ENCODE assay signal across 8 mouse cellular contexts in genomic region chr8:83331899-83332697, GRCm38 (mm10). TPM values are rescaled to one million over a fixed set of nuclear protein-coding genes. Genes with fewer than 3 reads are reported as not detected.
DNase-seq lines count a peak whose midpoint lies in the region; ATAC-seq and TF ChIP-seq lines count a peak whose summit lies in the region.

TSS of gene Elmod2 (minus strand) at chr8:83332486.

- peak within 1 kb of the TSS; percentile 43 for H3K9ac ChIP-seq in ES-Bruce4 (ENCODE audit: low read depth, poor library complexity, severe bottlenecking)
- H3K9ac ChIP-seq in forebrain, embryonic 13.5 days: peak within 1 kb of the TSS; percentile 81
- H3K9ac ChIP-seq in liver, postnatal 0 days (replicated peaks): peak within 1 kb of the TSS; percentile 86
- H3K9ac ChIP-seq in neural tube, embryonic 14.5 days (replicated peaks; ENCODE audit: low read depth, low read length): peak within 1 kb of the TSS; percentile 65

- peak; percentile 98 for DNase-seq in heart, postnatal 10 days
- peak; percentile 94 for DNase-seq in large intestine, adult 2 months (ENCODE audit: low read depth, low spot score)
- DNase-seq in liver, postnatal 0 days: peak; percentile 98
- DNase-seq in testis, postnatal 10 days (ENCODE audit: low spot score): peak; percentile 99

- no peak for TF ChIP-seq CTCF in ES-Bruce4 (IDR thresholded peaks at IDR 0.05; ENCODE audit: low read depth, low read length)
- no peak for TF ChIP-seq CTCF in liver, postnatal 0 days (IDR thresholded peaks at IDR 0.05; ENCODE audit: low read depth)

- H3K4me3 ChIP-seq in ES-Bruce4 (ENCODE audit: low read depth, low read length): peak within 1 kb of the TSS; percentile 80
- H3K4me3 ChIP-seq in forebrain, embryonic 13.5 days: peak within 1 kb of the TSS; percentile 82
- H3K4me3 ChIP-seq in liver, postnatal 0 days (ENCODE audit: low read depth, low read length): peak within 1 kb of the TSS; percentile 97
- peak within 1 kb of the TSS; percentile 95 for H3K4me3 ChIP-seq in neural tube, embryonic 14.5 days (ENCODE audit: low read depth, low read length)

- no peaks in the 10 kb centered on the region for H3K4me1 ChIP-seq in ES-Bruce4 (ENCODE audit: control insufficient read depth, insufficient read depth, low read length)
- H3K4me1 ChIP-seq in forebrain, embryonic 13.5 days: peaks cover 15% of the 10 kb centered on the region
- peaks cover 6% of the 10 kb centered on the region; the same call in 1 of the 2 replicates for H3K4me1 ChIP-seq in liver, postnatal 0 days (ENCODE audit: insufficient read depth)
- H3K4me1 ChIP-seq in neural tube, embryonic 14.5 days (ENCODE audit: control insufficient read depth, insufficient read depth, low read length): peaks cover 3% of the 10 kb centered on the region; the same call in 1 of the 2 replicates

- no peaks in the 10 kb centered on the region for H3K9me3 ChIP-seq in ES-Bruce4 (replicated peaks; ENCODE audit: control insufficient read depth, insufficient read depth, low read length, poor library complexity, severe bottlenecking)
- no peaks in the 10 kb centered on the region for H3K9me3 ChIP-seq in forebrain, embryonic 13.5 days (replicated peaks)
- H3K9me3 ChIP-seq in liver, postnatal 0 days (ENCODE audit: low read length): no peaks in the 10 kb centered on the region
- H3K9me3 ChIP-seq in neural tube, embryonic 14.5 days (ENCODE audit: control insufficient read depth, low read length): no peaks in the 10 kb centered on the region

- H3K27me3 ChIP-seq in ES-Bruce4 (ENCODE audit: control insufficient read depth, insufficient read depth, low read length, poor library complexity, severe bottlenecking): no peaks in the 10 kb centered on the region; the same call in none of the 2 replicates
- no peaks in the 10 kb centered on the region for H3K27me3 ChIP-seq in forebrain, embryonic 13.5 days
- no peaks in the 10 kb centered on the region for H3K27me3 ChIP-seq in liver, postnatal 0 days (ENCODE audit: insufficient read depth, low read length)
- no peaks in the 10 kb centered on the region for H3K27me3 ChIP-seq in neural tube, embryonic 14.5 days (ENCODE audit: control insufficient read depth, insufficient read depth, low read length)

- no peak within 1 kb of the TSS for H3K27ac ChIP-seq in ES-Bruce4 (ENCODE audit: insufficient read depth, low read length)
- peak within 1 kb of the TSS; percentile 81 for H3K27ac ChIP-seq in forebrain, embryonic 13.5 days
- peak within 1 kb of the TSS; percentile 80 for H3K27ac ChIP-seq in liver, postnatal 0 days (ENCODE audit: low read depth)
- peak within 1 kb of the TSS; percentile 80 for H3K27ac ChIP-seq in neural tube, embryonic 14.5 days (ENCODE audit: low read depth, low read length)

- H3K36me3 ChIP-seq in ES-Bruce4 (ENCODE audit: control insufficient read depth, insufficient read depth, low read length, poor library complexity, severe bottlenecking): no peaks in the 10 kb centered on the region
- H3K36me3 ChIP-seq in forebrain, embryonic 13.5 days (ENCODE audit: poor library complexity, severe bottlenecking): peaks cover 16% of the 10 kb centered on the region
- H3K36me3 ChIP-seq in liver, postnatal 0 days (replicated peaks; ENCODE audit: insufficient read depth, low read length): peaks cover 9% of the 10 kb centered on the region
- 0 out of 2 replicates have a peak, but pooled peaks cover 8% of the 10 kb centered on the region for H3K36me3 ChIP-seq in neural tube, embryonic 14.5 days (ENCODE audit: control insufficient read depth, insufficient read depth, low read length)

- peak within 1 kb of the TSS; percentile 82 for H3K4me2 ChIP-seq in forebrain, embryonic 13.5 days
- H3K4me2 ChIP-seq in liver, postnatal 0 days (ENCODE audit: low read depth, low read length): peak within 1 kb of the TSS; percentile 96
- H3K4me2 ChIP-seq in neural tube, embryonic 14.5 days (ENCODE audit: low read depth, low read length): peak within 1 kb of the TSS; percentile 87

- ATAC-seq in cerebellum, adult (ENCODE audit: insufficient number of reproducible peaks, low FRiP score, low TSS enrichment): peak; percentile 99
- ATAC-seq in forebrain, embryonic 13.5 days: peak; percentile 98
- ATAC-seq in liver, postnatal 0 days: peak; percentile 99
- ATAC-seq in neural tube, embryonic 14.5 days (ENCODE audit: low read depth): peak; percentile 99

- TF ChIP-seq POLR2A in ES-Bruce4 (IDR thresholded peaks at IDR 0.05; ENCODE audit: insufficient read depth, low read length): peak; percentile 34

- no peak for TF ChIP-seq EP300 in ES-Bruce4 (IDR thresholded peaks at IDR 0.05; ENCODE audit: insufficient read depth, low read depth, low read length)
- no peak for TF ChIP-seq EP300 in liver, postnatal 0 days (IDR thresholded peaks at IDR 0.05; ENCODE audit: low read depth)

- intact Hi-C loops in heart, postnatal 10 days (cut with DNase I): loop anchor here (1.0 to 5.0 kb wide), 2 partner anchors 110 to 167 kb away; partner anchors contain the start of gene Tbc1d9

- under 1% methylated on average over 82 of the region's 85 CpGs for WGBS in forebrain, embryonic 13.5 days
- WGBS in large intestine, adult 2 months: under 1% methylated on average over 85 of the region's 85 CpGs
- 2% methylated on average over 74 of the region's 85 CpGs for WGBS in liver, postnatal 0 days (ENCODE audit: insufficient replicate concordance)
- WGBS in neural tube, embryonic 14.5 days: under 1% methylated on average over 84 of the region's 85 CpGs

RNA-seq across cellular contexts. Expression of gene Elmod2, which starts in this region (rescaled TPM):
- polyA plus RNA-seq in ES-Bruce4 (2011; ENCODE audit: insufficient read depth, insufficient read length, low read depth, missing spikeins): 21.7 and 23.3 TPM in 2 replicates
- polyA plus RNA-seq in forebrain, embryonic 13.5 days (2015; fragmentation: Nextera tagmentation; extraction: Ambion mirVana): 27.9 and 28.3 TPM in 2 replicates
- total RNA-seq in heart, postnatal 10 days (2021): 1 to 10 TPM; 9.5 to 9.7 TPM
- polyA plus RNA-seq in large intestine, adult 2 months (2012; rRNA removed): 2.3 and 3.7 TPM in 2 replicates
- polyA plus RNA-seq in liver, postnatal 0 days (2015; fragmentation: Nextera tagmentation; extraction: Ambion mirVana): 3.4 and 4.0 TPM in 2 replicates
- polyA plus RNA-seq in neural tube, embryonic 14.5 days (2014; fragmentation: Nextera tagmentation; extraction: Ambion mirVana): 24.1 and 30.7 TPM in 2 replicates
